Mouse (Mus musculus) liver, adult (tissue): ENCODE measurements around the gene Fam19a1.

ENCODE experiments used
- GATA4 ChIP-seq: IDR thresholded peaks from 2 replicates; pipeline ENCODE4 v1.6.1; 2014; ENCODE audit warnings: mild to moderate bottlenecking, low read length; ENCODE audit not compliant: insufficient replicate concordance

Gene Fam19a1

DNA sequence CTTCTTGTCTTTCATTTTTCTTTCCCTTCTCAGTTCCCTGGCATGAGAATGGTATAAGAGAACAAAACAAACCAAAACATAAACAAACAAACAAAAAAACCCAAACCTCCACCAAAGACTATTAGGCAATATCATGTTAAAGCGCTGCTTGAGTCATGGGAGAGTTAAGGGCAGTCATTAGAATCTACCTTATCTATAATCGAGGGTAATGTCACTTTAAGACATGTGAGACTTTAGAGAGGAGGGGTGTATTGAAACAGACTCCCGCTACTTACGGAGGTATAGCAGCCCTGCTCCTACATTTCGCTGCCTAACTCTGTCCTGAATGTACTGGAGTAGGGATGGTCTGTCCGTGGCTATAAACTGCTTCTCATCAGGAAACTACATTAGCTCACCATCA lies at the start of gene Fam19a1:
Gene Fam19a1 (plus strand): TSS at position 301 of the 400 bp plus-strand sequence.
- no peak for TF ChIP-seq GATA4

DNA sequence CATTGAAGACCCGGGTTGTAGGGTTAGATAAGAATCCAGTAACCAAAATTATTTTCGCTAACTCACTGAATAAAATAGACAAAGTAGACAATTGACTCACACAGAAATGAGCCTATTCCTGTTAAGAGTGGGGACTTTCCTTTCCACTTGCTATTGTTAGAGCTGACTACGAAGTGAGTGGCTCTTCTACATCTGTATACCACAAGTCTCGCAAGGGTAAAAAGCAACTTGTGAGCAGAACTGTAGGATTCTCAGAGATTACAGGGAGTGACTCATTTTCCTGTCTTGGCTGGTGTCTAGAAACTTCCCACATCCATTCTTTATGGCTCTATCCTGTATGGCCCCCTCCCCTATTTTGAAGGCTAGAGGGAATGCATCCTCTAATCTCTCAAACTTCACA lies 41.9 kb upstream of the Fam19a1 start:
- TF ChIP-seq GATA4, result no peak

DNA sequence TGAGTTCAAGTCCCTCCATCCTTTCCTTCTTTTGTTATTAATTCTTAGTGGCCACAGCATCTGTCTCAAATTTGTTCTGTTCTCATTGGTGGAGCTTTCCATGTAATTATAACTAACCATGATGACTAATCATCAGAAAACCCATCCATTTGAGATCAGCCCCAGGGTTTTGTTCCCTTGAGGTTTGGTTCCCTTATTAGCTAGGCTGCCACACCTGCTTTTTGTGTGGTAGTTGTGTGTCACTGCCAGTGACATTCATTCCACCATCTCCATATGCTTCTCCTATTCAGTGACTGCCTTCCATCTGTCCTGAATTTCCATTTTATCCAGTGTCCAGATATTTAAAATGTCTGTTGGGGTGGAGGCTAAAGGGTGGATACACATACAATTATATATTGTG lies 41.4 kb upstream of the Fam19a1 start:
- no peak for TF ChIP-seq GATA4

GRCm38 (mm10) chr6:96089961-96090360 lies 23.0 kb upstream of the Fam19a1 start:
- no peak for TF ChIP-seq GATA4

DNA sequence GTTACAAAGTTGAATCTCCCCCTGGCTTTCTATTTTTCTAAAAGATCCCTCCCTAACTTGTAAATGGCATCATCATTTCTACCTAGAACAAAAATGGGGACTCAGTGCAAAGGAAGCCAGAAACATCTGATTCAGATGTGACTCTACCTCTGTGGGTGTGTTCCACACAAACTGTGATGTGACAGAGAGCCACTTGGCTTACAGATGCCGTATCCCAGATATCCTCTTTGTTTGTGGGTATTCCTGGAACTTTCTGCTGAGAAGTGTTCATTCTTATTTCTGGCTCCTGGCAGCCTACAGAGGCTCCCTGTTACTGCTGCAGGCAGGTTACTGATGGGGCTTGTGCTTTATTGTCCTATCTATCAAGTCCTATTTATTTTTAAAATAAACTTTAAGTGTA lies 19.2 kb upstream of the Fam19a1 start:
- no peak for TF ChIP-seq GATA4

DNA sequence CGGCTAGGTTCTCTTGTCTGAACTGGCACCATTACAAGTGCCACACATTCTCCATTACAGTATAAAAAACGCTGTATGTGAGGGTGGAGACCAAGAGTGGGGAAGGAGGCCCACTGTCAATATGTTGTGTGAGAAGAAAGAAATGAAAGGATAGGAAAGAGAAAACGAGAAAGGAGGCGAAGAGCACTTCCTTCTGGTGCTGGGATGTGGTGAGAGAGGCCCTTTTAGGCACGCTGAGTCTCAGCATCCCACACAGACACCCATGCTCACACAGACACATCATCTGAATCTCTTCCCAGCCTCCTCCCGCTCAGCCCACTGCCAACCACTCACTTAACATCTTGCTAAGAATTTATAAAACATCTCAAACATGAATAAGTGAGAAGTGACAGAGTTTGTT lies 14.7 kb upstream of the Fam19a1 start:
- no peak for TF ChIP-seq GATA4

- TF ChIP-seq GATA4, result no peak
Observed at GRCm38 (mm10) chr6:96111656-96112055, 1.3 kb upstream of the Fam19a1 start.

GRCm38 (mm10) chr6:96114151-96114550 lies 1.2 kb downstream of the Fam19a1 start:
- no peak for TF ChIP-seq GATA4

DNA sequence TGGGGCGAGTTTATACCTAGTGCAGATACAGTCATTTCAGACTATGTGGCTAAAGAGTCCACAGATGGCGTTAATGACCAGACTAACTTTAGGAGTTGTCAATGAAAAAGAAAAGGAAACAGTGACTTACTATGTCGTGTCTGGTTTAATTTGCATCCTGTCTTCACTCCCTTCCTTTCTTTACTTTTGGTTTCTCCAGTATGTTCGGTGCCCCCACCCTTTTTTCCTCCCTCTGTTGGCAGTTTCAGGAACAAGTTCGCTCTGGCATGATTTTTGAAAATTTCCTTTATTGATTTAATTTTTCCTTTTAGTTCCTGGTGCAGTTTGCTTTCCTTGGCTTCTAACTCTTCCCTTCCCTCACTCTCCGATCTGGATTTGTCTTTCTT lies 3.2 kb downstream of the Fam19a1 start:
- no peak for TF ChIP-seq GATA4

- TF ChIP-seq GATA4, result no peak
Observed at GRCm38 (mm10) chr6:96116534-96117272, 3.7 kb downstream of the Fam19a1 start.

- TF ChIP-seq GATA4, result no peak
Observed at GRCm38 (mm10) chr6:96143326-96143725, 30.4 kb downstream of the Fam19a1 start.

DNA sequence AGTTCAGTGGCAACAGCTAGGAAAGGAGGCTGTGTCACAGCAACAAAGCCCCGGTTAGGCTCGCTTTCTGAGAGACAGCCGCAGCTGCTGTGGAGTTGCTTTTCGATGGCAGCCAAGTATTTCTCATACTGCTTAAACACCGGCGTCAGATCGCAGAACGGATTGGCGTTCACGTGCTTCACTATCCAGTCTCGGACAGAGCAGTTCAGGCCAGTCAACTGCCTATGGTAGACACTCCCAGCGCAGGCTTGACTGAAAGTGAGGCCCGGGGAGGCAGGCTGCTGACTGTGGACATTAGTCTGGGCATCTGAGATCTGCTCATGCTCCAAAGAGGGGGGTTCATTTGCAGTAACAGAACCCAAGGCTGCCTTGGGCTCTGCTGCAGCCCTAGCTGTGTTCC lies 52.4 kb downstream of the Fam19a1 start:
- TF ChIP-seq GATA4, result no peak

DNA sequence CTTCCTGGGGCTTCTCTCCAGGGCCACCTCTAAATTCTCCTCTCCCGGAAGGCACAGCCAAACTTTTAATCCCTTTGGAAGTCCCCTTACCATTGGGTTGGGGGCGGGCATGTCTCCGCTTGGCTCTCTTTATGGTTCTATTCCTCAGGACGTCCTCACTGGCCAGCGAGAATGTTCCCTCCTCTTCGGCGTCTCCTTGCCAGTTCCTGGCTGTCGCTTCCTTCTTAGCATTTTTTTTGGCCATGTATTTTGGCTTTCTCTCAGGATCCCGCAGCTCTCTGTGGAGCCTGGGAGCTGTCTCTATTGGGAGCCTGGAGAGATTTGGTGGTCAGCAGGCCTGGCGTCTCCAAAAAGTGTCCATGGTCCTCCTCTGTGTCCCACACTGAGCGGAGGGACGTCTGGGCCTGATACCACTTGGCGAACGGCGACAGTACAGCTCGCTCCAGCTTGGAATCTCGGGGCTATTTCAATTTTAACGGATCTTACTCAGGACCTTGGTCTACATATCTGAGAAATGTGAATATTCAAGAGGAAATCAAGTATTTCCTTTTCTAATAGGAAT lies 52.9 kb downstream of the Fam19a1 start, which contains the start of gene 1700123L14Rik:
Gene 1700123L14Rik (minus strand): TSS at position 426 of the 562 bp plus-strand sequence.
- no peak for TF ChIP-seq GATA4

DNA sequence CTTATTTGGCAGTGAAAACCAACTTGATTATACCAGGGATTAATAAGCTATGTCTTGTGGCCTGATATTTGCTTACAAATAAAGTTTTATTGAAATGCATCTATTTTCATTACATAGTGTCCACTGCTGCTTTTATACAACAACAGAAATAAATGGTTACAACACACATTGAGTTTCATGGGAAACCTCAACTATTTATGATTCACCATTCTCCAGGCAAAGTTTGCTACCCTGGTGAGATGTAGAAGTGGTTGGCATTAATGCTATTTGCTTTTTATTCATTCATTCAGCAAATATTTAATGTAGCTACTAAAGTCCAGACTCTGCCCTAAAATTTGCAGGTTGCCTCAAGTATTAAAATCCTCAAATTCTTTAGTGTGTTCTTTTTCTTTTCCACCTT lies 54.1 kb downstream of the Fam19a1 start:
- TF ChIP-seq GATA4, result no peak

- TF ChIP-seq GATA4, result no peak
Observed at GRCm38 (mm10) chr6:96173681-96174080, 60.7 kb downstream of the Fam19a1 start.

DNA sequence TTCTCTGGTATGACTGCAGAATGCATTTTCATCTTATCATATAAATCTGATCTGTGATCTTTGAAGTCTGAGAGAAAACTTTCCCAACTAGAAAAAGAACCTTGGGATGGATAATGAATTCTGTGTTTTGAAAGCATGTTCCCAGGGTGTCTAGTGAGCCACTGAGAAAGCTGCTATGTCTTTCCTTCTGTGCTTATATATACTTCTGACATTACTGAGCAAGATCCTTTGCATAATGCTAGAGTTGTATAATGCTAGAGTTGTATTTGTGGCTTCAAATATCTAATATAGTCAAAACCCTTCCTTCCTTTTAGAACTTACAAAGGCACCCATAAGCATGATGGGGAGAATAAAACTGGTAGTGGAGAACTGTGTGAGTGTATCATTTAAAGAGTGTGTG lies 65.6 kb downstream of the Fam19a1 start:
- no peak for TF ChIP-seq GATA4

- TF ChIP-seq GATA4, result no peak
Observed at GRCm38 (mm10) chr6:96183392-96183791, 70.4 kb downstream of the Fam19a1 start.
